Mouse (Mus musculus): ENCODE results near the gene Slc7a7. TPM values are rescaled to one million over a fixed set of nuclear protein-coding genes. Genes with fewer than 3 reads are reported as not detected.

The Slc7a7 gene
- polyA plus RNA-seq, 1 experiment from 2014 or later, result 7.9 TPM

GRCm38 (mm10) chr14:54324486-54324885 is 93.1 kb downstream of the Slc7a7 start:
- Histone ChIP-seq H3K27ac (replicated peaks) (no peak overlapping the region), H3K4me3 (no peak overlapping the region), H3K9me3 (peaks cover under 1% of the 10 kb centered on the region; the same call in 1 of the 2 replicates), H3K4me1 (replicated peaks) (no peaks in the 10 kb centered on the region), H3K9ac (no peak overlapping the region), H3K27me3 (no peaks in the 10 kb centered on the region), H3K4me2 (no peak overlapping the region), H3K36me3 (no peaks in the 10 kb centered on the region)
- 81% methylated on average over 5 of the region's 5 CpGs for WGBS
- no peak for ATAC-seq (ENCODE audit: low read depth)

GRCm38 (mm10) chr14:54321556-54322376 is 95.8 kb downstream of the Slc7a7 start:
- Histone ChIP-seq H3K36me3 (no peaks in the 10 kb centered on the region), H3K9me3 (peaks cover 5% of the 10 kb centered on the region; the same call in 1 of the 2 replicates), H3K27ac (replicated peaks) (no peak overlapping the region), H3K4me2 (no peak overlapping the region), H3K27me3 (no peaks in the 10 kb centered on the region), H3K4me1 (replicated peaks) (no peaks in the 10 kb centered on the region), H3K4me3 (no peak overlapping the region), H3K9ac (no peak overlapping the region)
- ATAC-seq (ENCODE audit: low read depth), result no peak
- WGBS, result 65% methylated on average over 18 of the region's 18 CpGs

Other genes with a start within 250 kb of the Slc7a7 start
- 416 and 437 TPM in 2 replicates for gene Dad1, start 163.7 kb downstream of the Slc7a7 start, polyA plus RNA-seq (2015; fragmentation: Nextera tagmentation; extraction: Ambion mirVana)
- 60.4 and 72.4 TPM in 2 replicates for gene Abhd4, start 163.6 kb downstream of the Slc7a7 start, polyA plus RNA-seq (2015; fragmentation: Nextera tagmentation; extraction: Ambion mirVana)
- not detected in 2 replicates for gene Olfr49, start 132.8 kb downstream of the Slc7a7 start, polyA plus RNA-seq (2015; fragmentation: Nextera tagmentation; extraction: Ambion mirVana)
- 52.6 and 53.1 TPM in 2 replicates for gene Oxa1l, start 56.9 kb downstream of the Slc7a7 start, polyA plus RNA-seq (2015; fragmentation: Nextera tagmentation; extraction: Ambion mirVana)
- gene Mrpl52, start 9.1 kb upstream of the Slc7a7 start, polyA plus RNA-seq (2015; fragmentation: Nextera tagmentation; extraction: Ambion mirVana), result 209 and 275 TPM in 2 replicates
- gene Mmp14, start 13.8 kb upstream of the Slc7a7 start, polyA plus RNA-seq (2015; fragmentation: Nextera tagmentation; extraction: Ambion mirVana), result 52.7 and 65.4 TPM in 2 replicates
- gene Lrp10, start 46.4 kb upstream of the Slc7a7 start, polyA plus RNA-seq (2015; fragmentation: Nextera tagmentation; extraction: Ambion mirVana), result 30.1 and 32.7 TPM in 2 replicates
- gene Rem2, start 58.3 kb upstream of the Slc7a7 start, polyA plus RNA-seq (2015; fragmentation: Nextera tagmentation; extraction: Ambion mirVana), result 47.8 and 51.3 TPM in 2 replicates
- gene Prmt5, start 99.7 kb upstream of the Slc7a7 start, polyA plus RNA-seq (2015; fragmentation: Nextera tagmentation; extraction: Ambion mirVana), result 91.6 and 95.0 TPM in 2 replicates
- 26.3 and 28.6 TPM in 2 replicates for gene Haus4, start 136.8 kb upstream of the Slc7a7 start, polyA plus RNA-seq (2015; fragmentation: Nextera tagmentation; extraction: Ambion mirVana)
- 11.3 and 15.5 TPM in 2 replicates for gene Ajuba, start 159.8 kb upstream of the Slc7a7 start, polyA plus RNA-seq (2015; fragmentation: Nextera tagmentation; extraction: Ambion mirVana)
- 7.6 and 8.3 TPM in 2 replicates for gene 4931414P19Rik, start 188.2 kb upstream of the Slc7a7 start, polyA plus RNA-seq (2015; fragmentation: Nextera tagmentation; extraction: Ambion mirVana)
- gene Psmb5, start 200.2 kb upstream of the Slc7a7 start, polyA plus RNA-seq (2015; fragmentation: Nextera tagmentation; extraction: Ambion mirVana), result 466 and 501 TPM in 2 replicates
- gene Psmb11, start 203.7 kb upstream of the Slc7a7 start, polyA plus RNA-seq (2015; fragmentation: Nextera tagmentation; extraction: Ambion mirVana), result 0.07 TPM in 1 of 2 replicates, not detected in the other
- gene Gm17606, start 223.2 kb upstream of the Slc7a7 start, polyA plus RNA-seq (2015; fragmentation: Nextera tagmentation; extraction: Ambion mirVana), result not detected in 2 replicates
- gene Cdh24, start 223.6 kb upstream of the Slc7a7 start, polyA plus RNA-seq (2015; fragmentation: Nextera tagmentation; extraction: Ambion mirVana), result 9.1 and 9.2 TPM in 2 replicates

Data from neural tube, embryonic 13.5 days (tissue).